Mouse (Mus musculus): Measurements from ENCODE around the gene Atrnl1.

Gene Atrnl1

GRCm38 (mm10) chr19:58123620-58124019 lies 512.8 kb downstream of the Atrnl1 start:
- no peak for DNase-seq (ENCODE audit: low spot score)

GRCm38 (mm10) chr19:58124566-58124965 lies 513.7 kb downstream of the Atrnl1 start:
- no peak for DNase-seq (ENCODE audit: low spot score)

- no peak for DNase-seq (ENCODE audit: low spot score)
These were observed 514.2 kb downstream of the Atrnl1 start for GRCm38 (mm10) chr19:58125010-58125409.

- no peak for DNase-seq (ENCODE audit: low spot score)
These were observed 521.1 kb downstream of the Atrnl1 start for GRCm38 (mm10) chr19:58131896-58132295.

GRCm38 (mm10) chr19:58140191-58140784 lies 529.5 kb downstream of the Atrnl1 start:
- DNase-seq (ENCODE audit: low spot score): no peak

- no peak for DNase-seq (ENCODE audit: low spot score)
These were observed 533.1 kb downstream of the Atrnl1 start for GRCm38 (mm10) chr19:58143853-58144454.

- no peak for DNase-seq (ENCODE audit: low spot score)
These were observed 534.7 kb downstream of the Atrnl1 start for GRCm38 (mm10) chr19:58145521-58145920.

- no peak for DNase-seq (ENCODE audit: low spot score)
These were observed 540.4 kb downstream of the Atrnl1 start for GRCm38 (mm10) chr19:58151257-58151656.

- DNase-seq (ENCODE audit: low spot score): no peak
These were observed 550.7 kb downstream of the Atrnl1 start for GRCm38 (mm10) chr19:58161569-58161968.

- DNase-seq (ENCODE audit: low spot score): no peak
These were observed 554.2 kb downstream of the Atrnl1 start for GRCm38 (mm10) chr19:58164896-58165634.

- DNase-seq (ENCODE audit: low spot score): no peak
These were observed 554.8 kb downstream of the Atrnl1 start for GRCm38 (mm10) chr19:58165635-58166015.

- no peak for DNase-seq (ENCODE audit: low spot score)
These were observed 555.3 kb downstream of the Atrnl1 start for GRCm38 (mm10) chr19:58166147-58166546.

GRCm38 (mm10) chr19:58178410-58178809 lies 567.6 kb downstream of the Atrnl1 start:
- DNase-seq (ENCODE audit: low spot score): no peak

- no peak for DNase-seq (ENCODE audit: low spot score)
These were observed 569.9 kb downstream of the Atrnl1 start for GRCm38 (mm10) chr19:58180773-58181172.

Data from ovary, adult 18-20 months (tissue).